Mouse (Mus musculus) T-helper 1 cell (primary cell): ENCODE measurements around the gene Rbfox1.

Experiments
- in situ Hi-C: fragments of 300-600 bp; cut with MboI, MseI; formaldehyde crosslinking; loops from one replicate; pipeline ENCODE4 v1.15.1; 2025; ENCODE audit warnings: high pct_unique_total_duplicates

The Rbfox1 gene

GRCm38 (mm10) chr16:6907550-6907949 is 1022.4 kb downstream of the Rbfox1 start:
- in situ Hi-C loops = no loop called here

- in situ Hi-C loops = no loop called here
These were observed 1029.4 kb downstream of the Rbfox1 start for GRCm38 (mm10) chr16:6914531-6914930.

DNA sequence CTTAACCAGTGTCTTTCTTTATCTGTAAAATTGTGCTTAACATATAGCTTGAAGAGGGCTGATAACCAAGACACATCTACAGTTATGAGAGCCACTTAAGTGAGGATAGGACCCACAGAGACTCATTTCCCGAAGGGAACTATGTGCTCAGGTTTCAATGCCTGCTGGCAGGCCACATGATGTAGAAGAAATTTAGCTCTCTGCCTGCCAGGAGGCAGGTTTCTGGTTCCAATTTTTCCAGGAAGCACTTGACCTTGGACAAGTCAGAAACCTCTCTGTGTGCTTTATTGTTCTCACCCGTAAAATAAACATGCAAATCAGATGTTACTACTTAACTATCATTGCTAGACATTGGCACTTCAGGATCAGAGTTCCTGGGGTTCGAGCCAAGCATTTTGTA is 1033.5 kb downstream of the Rbfox1 start:
- in situ Hi-C loops = no loop called here

DNA sequence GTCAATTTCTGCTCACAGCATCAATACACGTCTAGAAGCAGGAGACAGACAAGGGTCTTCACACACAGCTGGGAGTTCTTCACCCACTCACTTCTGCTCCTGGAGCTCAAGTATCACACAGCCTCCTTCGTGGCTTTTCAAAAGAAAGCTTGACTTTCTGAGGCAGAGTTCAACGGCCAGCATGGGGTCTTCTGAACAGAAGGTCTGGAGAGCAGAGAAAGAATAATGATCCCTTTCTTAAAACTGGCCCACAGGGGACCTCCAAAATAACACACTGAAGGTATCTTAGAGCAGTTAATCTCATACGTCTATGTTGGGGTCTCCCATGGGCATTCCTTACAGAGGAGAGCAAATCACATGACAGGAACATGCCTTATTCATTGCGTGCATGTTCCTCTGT is 1034.5 kb downstream of the Rbfox1 start:
- in situ Hi-C loops = loop anchor here (10.0 kb wide), 2 partner anchors 405 to 575 kb away; no protein-coding TSS in a partner anchor

GRCm38 (mm10) chr16:6927661-6928060 is 1042.5 kb downstream of the Rbfox1 start:
- in situ Hi-C loops = loop anchor here (10.0 kb wide), 2 partner anchors 413 to 567 kb away; no protein-coding TSS in a partner anchor

DNA sequence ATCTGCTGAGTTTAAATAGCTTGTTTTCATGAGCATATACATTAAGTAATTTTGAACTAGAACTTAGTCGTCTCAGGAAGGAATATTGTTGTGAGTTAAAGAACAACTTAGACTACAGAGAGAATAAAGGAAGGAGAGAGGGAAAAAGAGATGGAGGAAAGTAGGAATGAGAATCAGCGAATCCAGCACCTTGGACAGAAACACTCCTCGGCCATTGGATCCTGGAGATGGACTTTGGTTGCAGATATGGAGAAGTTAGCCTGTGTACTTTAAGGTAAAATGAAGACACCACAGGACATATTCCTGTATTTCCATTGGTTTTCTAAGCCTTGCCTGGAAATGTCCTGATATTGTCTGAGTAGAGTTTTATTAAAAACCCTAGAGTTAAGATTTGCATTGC is 1045.6 kb downstream of the Rbfox1 start:
- in situ Hi-C loops = no loop called here

GRCm38 (mm10) chr16:6946151-6946550 is 1061.0 kb downstream of the Rbfox1 start:
- in situ Hi-C loops = no loop called here

- in situ Hi-C loops = no loop called here
These were observed 1064.5 kb downstream of the Rbfox1 start for GRCm38 (mm10) chr16:6949666-6950065.

- in situ Hi-C loops = no loop called here
These were observed 1070.0 kb downstream of the Rbfox1 start for GRCm38 (mm10) chr16:6955102-6955675.

- in situ Hi-C loops = no loop called here
These were observed 1076.8 kb downstream of the Rbfox1 start for GRCm38 (mm10) chr16:6961931-6962379.

GRCm38 (mm10) chr16:6962508-6962907 is 1077.4 kb downstream of the Rbfox1 start:
- in situ Hi-C loops = no loop called here

- in situ Hi-C loops = no loop called here
These were observed 1078.4 kb downstream of the Rbfox1 start for GRCm38 (mm10) chr16:6963533-6963932.

- in situ Hi-C loops = no loop called here
These were observed 1079.8 kb downstream of the Rbfox1 start for GRCm38 (mm10) chr16:6964720-6965583.

DNA sequence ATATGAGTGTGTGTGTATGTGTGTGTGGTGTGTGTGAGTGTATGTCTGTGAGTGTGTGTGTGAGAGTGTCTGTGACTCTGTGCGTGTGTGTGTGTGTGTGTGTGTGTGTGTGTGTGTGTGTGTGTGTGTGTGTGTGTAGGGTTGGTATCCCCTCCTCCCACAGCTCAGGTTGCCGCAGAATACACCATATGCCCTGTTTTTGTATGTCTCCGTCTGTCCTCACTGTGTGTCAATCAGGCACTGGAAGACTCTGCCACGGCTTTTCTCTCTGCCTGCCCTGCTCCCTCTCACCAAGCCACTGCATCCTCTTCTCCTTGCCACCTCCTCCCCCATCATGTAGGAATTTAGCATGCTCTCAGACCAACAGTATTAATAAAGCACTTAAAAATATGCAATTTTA is 1084.8 kb downstream of the Rbfox1 start:
- in situ Hi-C loops = no loop called here

DNA sequence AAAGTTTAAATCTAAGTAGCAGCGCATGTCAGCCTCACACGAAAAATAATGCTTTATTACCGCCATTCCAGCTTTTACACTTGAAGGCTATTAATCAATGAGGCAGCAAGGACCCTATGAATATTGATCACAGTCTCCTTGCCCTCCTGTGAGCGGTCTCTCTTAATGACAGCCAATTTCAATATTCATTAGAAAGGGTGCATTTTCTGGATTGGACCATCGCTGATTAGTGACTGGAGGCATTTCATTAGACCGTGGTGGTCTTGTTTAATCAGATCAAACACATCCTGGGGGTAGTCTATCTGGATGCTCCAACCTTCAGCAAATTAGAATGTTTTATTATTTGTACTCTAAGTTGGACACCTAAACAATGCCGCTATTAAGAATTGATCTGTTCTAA is 1091.2 kb downstream of the Rbfox1 start:
- in situ Hi-C loops = no loop called here

DNA sequence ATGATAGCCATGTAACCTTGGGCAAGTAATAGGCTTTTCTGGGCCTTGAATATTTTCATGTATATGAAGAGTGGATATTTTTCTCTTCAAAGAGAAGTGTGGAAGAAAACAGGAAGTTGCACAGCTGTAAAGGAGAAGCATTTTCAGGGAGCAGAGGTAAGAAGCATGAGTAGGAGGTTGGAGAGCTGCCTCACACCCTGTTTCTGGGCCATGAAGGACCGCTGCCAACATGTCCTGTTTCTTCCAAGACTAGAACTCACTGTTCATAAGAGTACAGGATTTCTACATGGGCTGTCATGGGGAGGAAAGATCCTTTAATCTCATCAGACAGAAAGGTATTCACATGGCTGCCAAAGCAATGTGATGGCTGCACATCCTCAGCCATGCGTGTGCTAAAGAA is 1098.8 kb downstream of the Rbfox1 start:
- in situ Hi-C loops = loop anchor here (5.0 kb wide), 1 partner anchor 613 kb away; no protein-coding TSS in a partner anchor

GRCm38 (mm10) chr16:6986031-6986430 is 1100.9 kb downstream of the Rbfox1 start:
- in situ Hi-C loops = no loop called here

DNA sequence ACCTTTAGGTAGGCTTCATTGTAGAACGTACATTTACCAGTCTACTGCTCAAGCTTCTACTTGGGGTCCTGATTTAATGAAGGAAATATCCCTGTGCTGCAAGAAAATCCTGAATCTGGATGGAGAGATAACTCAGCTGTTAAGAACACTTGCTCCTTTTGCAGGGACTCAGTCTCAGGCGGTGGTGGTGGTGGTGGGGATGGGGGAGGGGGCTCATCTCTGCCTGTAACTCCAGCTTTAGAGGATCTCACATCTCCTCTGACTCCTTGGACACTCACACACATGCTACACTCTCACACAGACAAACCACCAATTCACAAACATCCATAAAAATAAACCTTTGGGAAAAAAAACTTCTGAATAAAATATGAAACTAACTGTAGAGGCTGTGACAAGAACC is 1101.3 kb downstream of the Rbfox1 start:
- in situ Hi-C loops = no loop called here

DNA sequence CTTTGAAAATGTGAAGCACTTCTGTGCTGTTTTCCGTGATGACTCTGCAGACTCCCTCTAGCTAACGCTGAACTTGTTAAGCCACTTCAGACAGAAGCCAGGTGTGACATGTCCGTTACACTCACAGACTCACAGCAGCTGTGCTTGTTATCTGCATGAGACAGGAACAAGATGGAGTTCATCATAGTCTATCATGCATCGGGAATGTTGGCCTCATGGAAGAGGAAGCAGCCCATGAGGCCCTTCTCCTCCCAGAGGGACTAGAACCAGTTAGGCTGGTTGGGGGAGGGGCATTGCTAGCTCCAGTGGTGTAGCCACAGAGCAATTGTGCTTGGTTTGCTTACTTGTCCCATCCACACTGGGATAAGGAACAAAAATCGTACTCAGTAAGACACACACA is 1107.1 kb downstream of the Rbfox1 start:
- in situ Hi-C loops = no loop called here

DNA sequence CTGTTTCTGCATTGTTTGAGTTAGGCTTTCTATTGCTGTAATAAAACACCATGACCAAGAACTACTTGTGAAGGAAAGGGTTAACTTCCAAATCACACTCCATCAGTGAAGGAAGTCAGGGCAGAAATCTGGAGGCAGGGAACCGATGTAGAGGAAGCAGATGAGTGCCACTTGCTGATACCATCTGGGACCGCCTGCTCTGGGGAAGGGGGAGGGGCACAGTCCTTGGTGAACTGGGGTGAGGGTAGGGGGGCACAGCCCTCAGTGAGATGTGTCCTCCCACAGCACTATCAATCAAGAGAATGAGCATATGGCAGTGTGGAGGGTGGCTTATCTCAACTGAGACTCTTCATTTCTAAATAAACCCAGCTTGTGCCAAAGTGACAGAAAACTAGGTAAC is 1108.0 kb downstream of the Rbfox1 start:
- in situ Hi-C loops = no loop called here

GRCm38 (mm10) chr16:6997109-6997508 is 1112.0 kb downstream of the Rbfox1 start:
- in situ Hi-C loops = no loop called here

DNA sequence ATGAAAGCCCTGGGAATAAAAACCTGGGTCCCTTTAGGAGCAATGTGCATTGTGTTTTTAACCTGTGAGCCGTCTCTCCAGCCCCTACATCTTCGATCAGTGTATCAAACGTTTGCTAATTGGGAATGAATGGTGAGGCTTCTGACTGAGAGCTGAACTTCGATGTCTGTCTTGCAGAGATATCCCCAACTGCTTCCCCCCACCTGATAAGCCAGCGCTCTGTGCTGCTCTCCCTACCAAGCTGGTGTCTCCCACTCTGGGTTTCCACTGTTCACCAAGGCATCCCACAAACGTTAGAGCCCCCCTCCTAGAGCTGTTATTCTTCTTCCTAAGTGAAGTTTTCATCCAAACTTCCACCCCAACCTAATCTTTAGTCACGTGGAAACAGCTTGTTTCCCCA is 1112.7 kb downstream of the Rbfox1 start:
- in situ Hi-C loops = no loop called here

- in situ Hi-C loops = no loop called here
These were observed 1119.4 kb downstream of the Rbfox1 start for GRCm38 (mm10) chr16:7004565-7004964.
